In the genomic region with DNA sequence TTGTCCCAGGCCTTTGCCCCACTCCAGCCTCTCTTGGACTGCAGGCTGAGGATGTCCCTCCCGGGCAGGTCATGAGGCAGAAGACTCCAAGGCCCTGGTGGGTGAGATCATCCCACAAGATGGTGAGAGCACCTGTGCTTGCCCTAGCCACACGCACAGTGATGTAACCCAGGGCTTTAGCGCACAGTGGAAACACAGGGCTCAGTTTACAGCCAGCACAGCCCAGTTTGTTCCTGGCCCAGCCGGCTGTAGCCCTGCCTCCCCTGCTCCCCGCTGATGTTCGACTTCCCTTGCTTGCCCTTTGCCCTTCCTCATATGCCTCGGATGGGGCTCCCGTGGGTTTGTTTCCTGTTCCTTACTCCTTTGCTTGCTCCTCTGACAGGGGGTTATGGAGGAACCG, we compare ENCODE assay signal across 9 mouse cellular contexts. TPM values are rescaled to one million over a fixed set of nuclear protein-coding genes. Genes with fewer than 3 reads are reported as not detected.
A peak's percentile ranks its signal among the peaks of the same experiment; 100 is the strongest.
DNase-seq lines count a peak whose midpoint lies in the region; ATAC-seq lines count a peak whose summit lies in the region.
"Had no signal": no experiment of that assay in that cellular context is flagged by ENCODE, and none has a peak within 500 bp of the region (broad histone marks: within the 10 kb centered on the region; RNA-seq: fewer than 3 reads in every experiment).

No protein-coding gene starts in this region.

- ATAC-seq in forebrain, embryonic 11.5 days (replicated peaks; ENCODE audit: low FRiP score) = no peak
- no peak for ATAC-seq in forebrain, embryonic 13.5 days
- ATAC-seq in midbrain, embryonic 14.5 days (ENCODE audit: low FRiP score, low TSS enrichment) = no peak
- peak; percentile 57; the same call in 1 of the 2 replicates for ATAC-seq in liver, embryonic 11.5 days (replicated peaks; ENCODE audit: low FRiP score)

- H3K36me3 ChIP-seq in forebrain, embryonic 11.5 days (ENCODE audit: control insufficient read depth, insufficient read depth, low read length) = no peaks in the 10 kb centered on the region
- no peaks in the 10 kb centered on the region for H3K36me3 ChIP-seq in forebrain, embryonic 13.5 days (ENCODE audit: poor library complexity, severe bottlenecking)
- no peaks in the 10 kb centered on the region for H3K36me3 ChIP-seq in midbrain, embryonic 10.5 days
- H3K36me3 ChIP-seq in midbrain, embryonic 14.5 days (ENCODE audit: control insufficient read depth, insufficient read depth, low read length) = no peaks in the 10 kb centered on the region
- no peaks in the 10 kb centered on the region for H3K36me3 ChIP-seq in liver, embryonic 11.5 days (ENCODE audit: control insufficient read depth, insufficient read depth, low read length)
- H3K36me3 ChIP-seq: neural tube, embryonic 13.5 days had no signal

- DNase-seq in forebrain, embryonic 11.5 days (ENCODE audit: low spot score) = peak; percentile 59
- no peak for DNase-seq in midbrain, embryonic 10.5 days (ENCODE audit: low spot score)
- no peak for DNase-seq in midbrain, embryonic 14.5 days
- DNase-seq in liver, embryonic 11.5 days (ENCODE audit: low spot score) = no peak
- DNase-seq in thymus, postnatal 25 days = peak; percentile 63
- DNase-seq in layer of hippocampus, adult 8-10 months (ENCODE audit: low spot score in 2 of 2) = no peak
- DNase-seq in spleen, postnatal 14 days (ENCODE audit: low spot score in 2 of 2) = no peak

- no peaks in the 10 kb centered on the region for H3K4me1 ChIP-seq in forebrain, embryonic 11.5 days (replicated peaks; ENCODE audit: control insufficient read depth, insufficient read depth, low read length)
- H3K4me1 ChIP-seq in forebrain, embryonic 13.5 days = no peaks in the 10 kb centered on the region
- no peaks in the 10 kb centered on the region; the same call in 1 of the 2 replicates for H3K4me1 ChIP-seq in midbrain, embryonic 10.5 days
- H3K4me1 ChIP-seq in midbrain, embryonic 14.5 days (ENCODE audit: control insufficient read depth, insufficient read depth, low read length) = no peaks in the 10 kb centered on the region
- H3K4me1 ChIP-seq in liver, embryonic 11.5 days (replicated peaks; ENCODE audit: control insufficient read depth, insufficient read depth, low read length) = peaks cover 14% of the 10 kb centered on the region
- H3K4me1 ChIP-seq: neural tube, embryonic 13.5 days had no signal

- H3K27ac ChIP-seq in forebrain, embryonic 11.5 days (ENCODE audit: low read depth, low read length) = no peak overlapping the region
- H3K27ac ChIP-seq in forebrain, embryonic 13.5 days = no peak overlapping the region
- peak overlapping the region; percentile 64; the same call in 1 of the 2 replicates for H3K27ac ChIP-seq in midbrain, embryonic 10.5 days (replicated peaks)
- no peak overlapping the region for H3K27ac ChIP-seq in midbrain, embryonic 14.5 days (replicated peaks; ENCODE audit: low read depth, low read length)
- H3K27ac ChIP-seq in liver, embryonic 11.5 days (ENCODE audit: low read depth, low read length) = peak overlapping the region; percentile 59; the same call in 1 of the 2 replicates
- H3K27ac ChIP-seq: neural tube, embryonic 13.5 days had no signal

- H3K9me3 ChIP-seq in forebrain, embryonic 11.5 days (ENCODE audit: control insufficient read depth, low read length) = no peaks in the 10 kb centered on the region
- no peaks in the 10 kb centered on the region for H3K9me3 ChIP-seq in forebrain, embryonic 13.5 days (replicated peaks)
- no peaks in the 10 kb centered on the region for H3K9me3 ChIP-seq in midbrain, embryonic 10.5 days (replicated peaks)
- no peaks in the 10 kb centered on the region for H3K9me3 ChIP-seq in midbrain, embryonic 14.5 days (ENCODE audit: control insufficient read depth, low read length)
- no peaks in the 10 kb centered on the region for H3K9me3 ChIP-seq in liver, embryonic 11.5 days (ENCODE audit: control insufficient read depth, low read length)
- H3K9me3 ChIP-seq: neural tube, embryonic 13.5 days had no signal

- no peaks in the 10 kb centered on the region for H3K27me3 ChIP-seq in forebrain, embryonic 11.5 days (ENCODE audit: control insufficient read depth, insufficient read depth, low read length)
- no peaks in the 10 kb centered on the region for H3K27me3 ChIP-seq in forebrain, embryonic 13.5 days
- no peaks in the 10 kb centered on the region for H3K27me3 ChIP-seq in midbrain, embryonic 10.5 days (ENCODE audit: low read depth, poor library complexity, severe bottlenecking)
- H3K27me3 ChIP-seq in midbrain, embryonic 14.5 days (ENCODE audit: control insufficient read depth, insufficient read depth, low read length) = no peaks in the 10 kb centered on the region
- H3K27me3 ChIP-seq in liver, embryonic 11.5 days (replicated peaks; ENCODE audit: control insufficient read depth, insufficient read depth, low read length) = no peaks in the 10 kb centered on the region
- H3K27me3 ChIP-seq: neural tube, embryonic 13.5 days had no signal

- no peak overlapping the region for H3K9ac ChIP-seq in forebrain, embryonic 11.5 days (ENCODE audit: low read length)
- H3K9ac ChIP-seq in forebrain, embryonic 13.5 days = no peak overlapping the region
- H3K9ac ChIP-seq in midbrain, embryonic 14.5 days (replicated peaks; ENCODE audit: low read length) = no peak overlapping the region
- H3K9ac ChIP-seq in liver, embryonic 11.5 days (ENCODE audit: low read depth, low read length) = no peak overlapping the region
- H3K9ac ChIP-seq: neural tube, embryonic 13.5 days had no signal

- no peak overlapping the region for H3K4me2 ChIP-seq in forebrain, embryonic 11.5 days (ENCODE audit: low read depth, low read length, severe bottlenecking)
- H3K4me2 ChIP-seq in forebrain, embryonic 13.5 days = no peak overlapping the region
- H3K4me2 ChIP-seq in midbrain, embryonic 14.5 days (ENCODE audit: low read length) = no peak overlapping the region
- no peak overlapping the region for H3K4me2 ChIP-seq in liver, embryonic 11.5 days
- H3K4me2 ChIP-seq: neural tube, embryonic 13.5 days had no signal

- H3K4me3 ChIP-seq in forebrain, embryonic 11.5 days (ENCODE audit: low read depth, low read length) = no peak overlapping the region
- no peak overlapping the region for H3K4me3 ChIP-seq in forebrain, embryonic 13.5 days
- H3K4me3 ChIP-seq in midbrain, embryonic 10.5 days = no peak overlapping the region
- no peak overlapping the region for H3K4me3 ChIP-seq in midbrain, embryonic 14.5 days (replicated peaks; ENCODE audit: low read depth, low read length)
- H3K4me3 ChIP-seq in liver, embryonic 11.5 days (ENCODE audit: low read depth, low read length) = no peak overlapping the region
- H3K4me3 ChIP-seq: neural tube, embryonic 13.5 days had no signal

- WGBS in forebrain, embryonic 11.5 days = 81% methylated on average over 9 of the region's 9 CpGs
- 82% methylated on average over 9 of the region's 9 CpGs for WGBS in forebrain, embryonic 13.5 days
- 69% methylated on average over 9 of the region's 9 CpGs for WGBS in midbrain, embryonic 10.5 days
- 74% methylated on average over 9 of the region's 9 CpGs for WGBS in midbrain, embryonic 14.5 days
- WGBS in liver, embryonic 11.5 days = 34% methylated on average over 9 of the region's 9 CpGs

RNA-seq across cellular contexts. Expression of gene Alpk3, which starts 17.1 kb away (rescaled TPM):
- polyA plus RNA-seq in forebrain, embryonic 11.5 days (2014; fragmentation: Nextera tagmentation; extraction: Ambion mirVana) = not detected in 2 replicates
- polyA plus RNA-seq in forebrain, embryonic 13.5 days (2015; fragmentation: Nextera tagmentation; extraction: Ambion mirVana) = 0.06 TPM in 1 of 2 replicates, not detected in the other
- 0.05 and 0.09 TPM in 2 replicates for polyA plus RNA-seq in midbrain, embryonic 10.5 days (2016; fragmentation: Nextera tagmentation; extraction: Ambion mirVana)
- 0.07 and 0.12 TPM in 2 replicates for polyA plus RNA-seq in midbrain, embryonic 14.5 days (2014; fragmentation: Nextera tagmentation; extraction: Ambion mirVana)
- polyA plus RNA-seq in liver, embryonic 11.5 days (2014; fragmentation: Nextera tagmentation; extraction: Ambion mirVana) = 0.16 and 0.33 TPM in 2 replicates
- under 1 TPM; 0.25 to 0.52 (median 0.36) TPM for total RNA-seq in layer of hippocampus, adult 8-10 months (2022)

RNA-seq across cellular contexts. Expression of gene Slc28a1, which starts 40.1 kb away (rescaled TPM):
- not detected in 2 replicates for polyA plus RNA-seq in forebrain, embryonic 11.5 days (2014; fragmentation: Nextera tagmentation; extraction: Ambion mirVana)
- polyA plus RNA-seq in forebrain, embryonic 13.5 days (2015; fragmentation: Nextera tagmentation; extraction: Ambion mirVana) = not detected in 2 replicates
- 0.05 TPM in 1 of 2 replicates, not detected in the other for polyA plus RNA-seq in midbrain, embryonic 10.5 days (2016; fragmentation: Nextera tagmentation; extraction: Ambion mirVana)
- not detected in 2 replicates for polyA plus RNA-seq in midbrain, embryonic 14.5 days (2014; fragmentation: Nextera tagmentation; extraction: Ambion mirVana)
- polyA plus RNA-seq in liver, embryonic 11.5 days (2014; fragmentation: Nextera tagmentation; extraction: Ambion mirVana) = 0.58 and 0.67 TPM in 2 replicates
- total RNA-seq in layer of hippocampus, adult 8-10 months (2022) = not detected
- polyA plus RNA-seq: neural tube, embryonic 13.5 days had no signal

Comparison
In these comparisons a context has a peak if more than half of its experiments do, and no peak if none do; other contexts are left out.
1. H3K27ac ChIP-seq: peak in midbrain, embryonic 10.5 days (single experiment) and liver, embryonic 11.5 days (single experiment); none in forebrain, embryonic 11.5 days (single experiment), forebrain, embryonic 13.5 days (single experiment) and midbrain, embryonic 14.5 days (single experiment).
2. DNase-seq: peak in forebrain, embryonic 11.5 days (single experiment) and thymus, postnatal 25 days (single experiment); none in midbrain, embryonic 10.5 days (single experiment), midbrain, embryonic 14.5 days (single experiment), liver, embryonic 11.5 days (single experiment), layer of hippocampus, adult 8-10 months (0 of 2) and spleen, postnatal 14 days (0 of 2).